Mouse (Mus musculus) midbrain, embryonic 10.5 days (tissue): Measurements from ENCODE around the gene Klrb1c. TPM values are rescaled to one million over a fixed set of nuclear protein-coding genes. Genes with fewer than 3 reads are reported as not detected.
"Not testable (repeated sequence)": the region's sequence is repeated elsewhere in the genome, so short reads cannot be mapped to it uniquely, and the experiment has no call there.

Experiments
- DNase-seq: peaks from one replicate; pipeline ENCODE4 v3.0.0-alpha.2; 2017; ENCODE audit warnings: low spot score
- H3K27ac ChIP-seq: fragments of 300-500 bp; sonication (generic); replicated peaks from 2 replicates; pipeline ENCODE4 v1.5.1; 2016; ENCODE audit warnings: mild to moderate bottlenecking
- H3K27me3 ChIP-seq: fragments of 300-500 bp; sonication (generic); 2 replicates; pipeline ENCODE4 v1.6.1; 2016; ENCODE audit warnings: low read depth, mild to moderate bottlenecking; ENCODE audit not compliant: poor library complexity, severe bottlenecking
- H3K36me3 ChIP-seq: fragments of 300-500 bp; sonication (generic); 2 replicates; pipeline ENCODE4 v1.6.1; 2016; ENCODE audit warnings: mild to moderate bottlenecking, moderate library complexity
- H3K4me1 ChIP-seq: fragments of 300-500 bp; sonication (generic); 2 replicates; pipeline ENCODE4 v1.6.1; 2016
- H3K4me3 ChIP-seq: fragments of 300-500 bp; sonication (generic); 2 replicates; pipeline ENCODE4 v1.5.1; 2016; ENCODE audit warnings: mild to moderate bottlenecking, moderate library complexity
- H3K9me3 ChIP-seq: fragments of 300-500 bp; sonication (generic); replicated peaks from 2 replicates; pipeline ENCODE4 v1.6.1; 2016; ENCODE audit warnings: mild to moderate bottlenecking
- WGBS: fragments of 180-500 bp; shearing (Covaris S2); methylation state at CpG from one replicate; pipeline ENCODE4 v1.1.7; 2016; 5-methylcytosine and 5-hydroxymethylcytosine counted together
- polyA plus RNA-seq: library from polyadenylated mRNA; unstranded; fragments of >200 nt; fragmentation: Nextera tagmentation; extraction: Ambion mirVana; gene quantifications from 2 replicates; pipeline ENCODE4 v1.2.1, GENCODE M21; 2016

The Klrb1c gene
- polyA plus RNA-seq, 1 experiment from 2014 or later, result not detected

GRCm38 (mm10) chr6:128804823-128805640 is 16.0 kb upstream of the Klrb1c start:
- 69% methylated on average over 7 of the region's 7 CpGs for WGBS
- H3K4me3 ChIP-seq, H3K36me3 ChIP-seq: not testable (repeated sequence)

DNA sequence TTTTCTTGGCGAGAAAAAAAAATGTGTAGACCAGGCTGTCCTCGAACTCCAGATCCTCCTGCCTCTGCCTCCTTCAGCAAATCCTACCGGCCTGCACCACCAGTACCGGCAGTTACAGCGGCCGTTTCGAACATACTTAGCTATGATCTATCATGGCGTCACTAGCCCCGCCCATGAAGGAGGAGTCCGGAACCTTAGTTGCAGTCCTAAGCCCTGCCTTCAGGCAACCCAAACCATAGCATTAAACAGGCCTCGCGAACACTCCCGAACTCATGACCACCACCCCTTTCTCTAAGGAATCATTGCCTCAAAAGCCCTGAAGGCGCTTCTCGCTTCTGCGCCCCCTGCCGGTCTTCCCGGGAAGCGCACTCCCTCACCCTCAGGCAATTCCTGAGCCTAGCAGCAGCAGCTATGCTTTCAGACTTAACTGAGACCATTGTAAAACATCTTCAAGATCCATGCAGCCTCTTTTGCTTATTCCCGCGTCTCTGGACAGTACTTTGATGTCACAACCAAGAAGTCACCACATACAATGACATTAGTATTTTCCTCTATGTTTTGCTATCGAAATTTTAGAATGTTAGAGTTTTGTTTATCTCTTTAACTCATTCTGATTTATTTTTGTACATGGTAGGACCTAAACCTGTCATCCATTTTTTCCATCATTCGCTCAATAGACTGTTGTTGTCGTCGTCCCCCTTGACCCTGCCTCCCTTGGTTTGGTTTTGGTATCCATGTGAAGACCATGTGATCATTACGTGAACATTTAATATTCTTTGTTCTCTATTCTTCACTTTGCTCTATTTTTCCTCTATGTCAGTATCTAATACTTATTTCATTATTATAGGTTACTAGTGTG is 14.2 kb upstream of the Klrb1c start:
- 0 out of 2 replicates have a peak overlapping the region, but pooled peaks have one; percentile 9 for H3K27ac ChIP-seq
- H3K4me3 ChIP-seq, result peak overlapping the region; percentile 61
- 10% methylated on average over 26 of the region's 26 CpGs for WGBS
- no peaks in the 10 kb centered on the region for H3K9me3 ChIP-seq
- DNase-seq, result peak; percentile 98
- no peaks in the 10 kb centered on the region for H3K27me3 ChIP-seq
- peaks cover 13% of the 10 kb centered on the region for H3K4me1 ChIP-seq
- no peaks in the 10 kb centered on the region for H3K36me3 ChIP-seq

More at GRCm38 (mm10) chr6:128804823-128805640, 16.0 kb upstream of the Klrb1c start:
- not testable (repeated sequence) for H3K27ac ChIP-seq, H3K27me3 ChIP-seq, H3K4me1 ChIP-seq, H3K9me3 ChIP-seq
- peak; percentile 58 for DNase-seq

GRCm38 (mm10) chr6:128802557-128802956 is 13.5 kb upstream of the Klrb1c start:
- Histone ChIP-seq H3K9me3 (no peaks in the 10 kb centered on the region), H3K27ac (peak overlapping the region; percentile 75), H3K36me3 (no peaks in the 10 kb centered on the region), H3K4me3 (peak overlapping the region; percentile 61), H3K27me3 (no peaks in the 10 kb centered on the region), H3K4me1 (peaks cover 18% of the 10 kb centered on the region)
- 18% methylated on average over 10 of the region's 10 CpGs for WGBS
- DNase-seq, result no peak

DNA sequence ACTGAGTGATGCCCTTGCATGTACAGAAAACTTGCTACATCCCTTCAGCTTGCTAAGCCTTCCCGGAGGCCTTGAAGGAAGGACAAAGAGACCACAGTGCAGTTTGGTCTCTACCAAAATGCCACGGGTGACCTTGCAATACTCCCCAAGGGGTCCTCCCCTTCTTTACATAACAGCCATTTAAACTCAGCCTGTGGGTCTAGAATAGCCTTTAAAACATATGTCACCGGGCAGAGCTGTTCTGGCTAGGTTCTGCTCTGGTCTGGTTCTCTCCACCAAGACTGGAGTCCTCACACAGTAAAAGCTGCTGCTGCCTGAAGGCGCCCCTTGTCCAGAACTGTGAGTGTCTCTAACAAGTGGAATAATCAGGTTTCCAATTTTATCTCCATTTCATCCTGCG is 11.7 kb upstream of the Klrb1c start:
- WGBS, result 79% methylated on average over 5 of the region's 5 CpGs
- H3K27ac ChIP-seq, H3K36me3 ChIP-seq, H3K27me3 ChIP-seq, DNase-seq, H3K9me3 ChIP-seq, H3K4me3 ChIP-seq: not testable (repeated sequence)
- peaks cover 18% of the 10 kb centered on the region for H3K4me1 ChIP-seq

- no peak for DNase-seq
- Histone ChIP-seq H3K9me3 (no peaks in the 10 kb centered on the region), H3K27me3 (no peaks in the 10 kb centered on the region), H3K4me3 (peak overlapping the region; percentile 66), H3K27ac (peak overlapping the region; percentile 85), H3K36me3 (no peaks in the 10 kb centered on the region), H3K4me1 (peaks cover 18% of the 10 kb centered on the region)
- 32% methylated on average over 7 of the region's 7 CpGs for WGBS
Observed at GRCm38 (mm10) chr6:128799896-128800270, 10.9 kb upstream of the Klrb1c start.

DNA sequence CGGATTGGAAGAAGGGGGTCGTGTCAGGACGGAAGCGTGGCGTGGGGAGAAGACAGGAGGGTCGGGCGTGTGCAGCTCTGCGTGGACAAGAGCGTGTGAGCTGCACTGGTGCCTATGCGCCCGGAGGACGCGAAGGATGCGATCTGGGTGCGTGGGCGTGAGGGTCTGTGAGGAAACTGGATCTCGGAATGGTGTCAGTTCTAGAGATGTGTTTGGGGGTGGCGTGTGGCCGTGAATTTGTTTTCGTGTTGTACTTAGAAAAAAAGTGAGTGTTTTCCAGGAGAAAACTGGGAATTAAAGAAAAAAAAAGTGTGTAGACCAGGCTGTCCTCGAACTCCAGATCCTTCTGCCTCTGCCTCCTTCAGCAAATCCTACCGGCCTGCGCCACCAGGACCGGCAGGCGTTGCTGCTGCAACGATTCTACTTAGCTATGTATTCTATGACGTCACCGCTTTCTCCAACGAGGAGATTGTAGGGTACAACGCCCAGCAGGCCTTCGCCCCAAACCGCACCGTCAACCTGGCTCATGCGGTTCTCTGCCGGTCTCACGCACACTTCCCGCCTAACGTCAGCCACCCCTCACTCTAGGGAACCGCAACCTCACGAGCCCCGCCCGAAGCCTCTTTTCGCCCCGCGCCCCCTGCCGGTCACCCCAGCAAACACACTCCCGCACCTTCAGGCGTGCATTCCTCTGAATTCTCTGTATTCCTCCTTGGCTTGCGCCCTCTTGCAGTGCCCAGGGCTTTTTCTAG is 10.3 kb upstream of the Klrb1c start:
- under 1% methylated on average over 49 of the region's 49 CpGs for WGBS
- Histone ChIP-seq H3K4me1 (peaks cover 18% of the 10 kb centered on the region), H3K27ac (peak overlapping the region; percentile 85), H3K4me3 (peak overlapping the region; percentile 66)
- peak; percentile 90 for DNase-seq
- H3K9me3 ChIP-seq, H3K27me3 ChIP-seq, H3K36me3 ChIP-seq: not testable (repeated sequence)

- peaks cover 18% of the 10 kb centered on the region for H3K4me1 ChIP-seq
- H3K4me3 ChIP-seq, result peak overlapping the region; percentile 66
- H3K36me3 ChIP-seq, H3K27me3 ChIP-seq, H3K9me3 ChIP-seq: not testable (repeated sequence)
- DNase-seq, result peak; percentile 86
- WGBS, result under 1% methylated on average over 20 of the region's 20 CpGs
- peak overlapping the region; percentile 85 for H3K27ac ChIP-seq
Observed at GRCm38 (mm10) chr6:128798772-128799143, 9.7 kb upstream of the Klrb1c start.

DNA sequence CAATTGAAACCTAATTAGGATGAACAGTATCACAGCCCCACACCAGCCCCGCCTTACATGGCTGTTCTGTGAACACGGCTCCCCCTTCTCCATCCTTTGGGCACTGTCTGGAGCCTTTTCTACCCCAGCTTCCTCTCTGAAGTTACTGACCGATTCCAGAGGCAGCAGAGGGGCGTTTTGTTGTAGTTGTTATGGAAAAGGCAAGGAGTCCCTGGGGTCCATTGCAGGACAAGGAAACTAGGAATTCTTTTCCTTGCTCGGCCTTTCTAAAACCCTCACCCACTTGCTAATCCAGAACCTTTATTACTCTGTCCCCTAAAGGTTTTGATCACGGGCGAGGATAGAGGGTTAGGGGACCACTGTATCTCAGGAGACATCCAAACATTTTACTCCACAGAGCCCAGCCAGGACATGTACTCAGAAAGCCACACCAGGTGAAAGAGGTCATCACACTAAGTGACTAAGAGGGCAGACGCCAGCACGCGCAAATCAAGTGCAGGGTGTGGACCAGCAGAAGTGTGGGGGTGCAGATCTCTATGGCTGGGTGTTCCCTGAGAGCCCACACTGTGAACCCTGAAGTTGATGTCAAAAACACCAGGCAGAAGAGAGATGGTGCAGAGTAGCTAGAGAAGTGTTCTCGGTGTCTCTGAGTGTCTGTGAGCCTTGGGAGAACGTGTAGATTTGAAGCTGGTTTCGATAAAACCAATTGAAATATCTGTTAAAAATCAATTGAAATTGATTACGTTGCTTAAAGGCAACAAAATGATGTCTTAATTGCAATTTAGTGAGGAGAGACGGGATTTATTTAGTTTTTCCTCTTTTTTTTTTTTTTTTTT is 9.1 kb upstream of the Klrb1c start:
- no peaks in the 10 kb centered on the region for H3K36me3 ChIP-seq
- DNase-seq, result peak; percentile 45
- peaks cover 15% of the 10 kb centered on the region for H3K4me1 ChIP-seq
- 18% methylated on average over 15 of the region's 15 CpGs for WGBS
- H3K27ac ChIP-seq, result peak overlapping the region; percentile 57
- no peaks in the 10 kb centered on the region for H3K27me3 ChIP-seq
- no peaks in the 10 kb centered on the region for H3K9me3 ChIP-seq
- H3K4me3 ChIP-seq, result peak overlapping the region; percentile 66

- Histone ChIP-seq H3K36me3 (no peaks in the 10 kb centered on the region), H3K27ac (no peak overlapping the region), H3K4me1 (peaks cover 12% of the 10 kb centered on the region), H3K4me3 (peak overlapping the region; percentile 66), H3K9me3 (no peaks in the 10 kb centered on the region), H3K27me3 (no peaks in the 10 kb centered on the region)
- 81% methylated on average over 12 of the region's 12 CpGs for WGBS
- DNase-seq, result no peak
Observed at GRCm38 (mm10) chr6:128797185-128797905, 8.3 kb upstream of the Klrb1c start.

DNA sequence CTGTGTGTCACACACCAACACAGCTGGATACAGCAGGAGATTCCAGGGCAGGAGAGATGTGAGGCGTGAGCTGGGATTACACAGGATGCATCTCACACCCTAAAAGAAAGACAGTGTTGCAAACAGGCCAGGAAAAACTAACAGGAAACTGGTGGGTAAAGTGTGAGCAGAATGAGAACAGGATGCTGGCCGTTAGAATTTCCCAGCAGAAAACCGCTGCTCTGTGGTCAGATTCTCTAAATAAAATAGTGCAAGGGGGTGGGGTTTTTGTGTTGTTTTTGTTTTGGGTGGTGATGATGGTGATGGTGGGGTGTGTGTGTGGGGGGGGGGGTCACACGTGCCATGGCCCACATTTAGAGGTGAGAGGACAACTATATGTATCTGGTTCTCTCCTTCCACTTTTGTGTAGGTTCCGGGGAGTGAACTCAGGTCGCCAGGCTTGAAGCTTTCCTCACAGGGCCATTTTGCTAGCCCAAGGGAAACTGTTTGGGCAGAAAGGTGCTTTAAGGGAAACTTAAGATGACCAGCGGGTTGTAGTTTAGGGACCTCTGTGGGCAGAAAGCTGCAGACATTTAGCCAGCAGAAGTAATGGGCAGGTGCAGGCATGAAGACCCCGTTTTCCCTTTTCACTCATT is 7.4 kb upstream of the Klrb1c start:
- Histone ChIP-seq H3K27me3 (no peaks in the 10 kb centered on the region), H3K9me3 (no peaks in the 10 kb centered on the region), H3K36me3 (no peaks in the 10 kb centered on the region), H3K4me3 (no peak overlapping the region), H3K4me1 (peaks cover 10% of the 10 kb centered on the region), H3K27ac (no peak overlapping the region)
- WGBS, result 75% methylated on average over 8 of the region's 8 CpGs
- DNase-seq, result no peak

GRCm38 (mm10) chr6:128793734-128794133 is 4.7 kb upstream of the Klrb1c start:
- no peaks in the 10 kb centered on the region for H3K9me3 ChIP-seq
- H3K27me3 ChIP-seq, result no peaks in the 10 kb centered on the region
- no peak overlapping the region for H3K4me3 ChIP-seq
- 66% methylated on average over 6 of the region's 6 CpGs for WGBS
- no peaks in the 10 kb centered on the region for H3K36me3 ChIP-seq
- H3K4me1 ChIP-seq, result peaks cover 7% of the 10 kb centered on the region
- H3K27ac ChIP-seq, result no peak overlapping the region
- no peak for DNase-seq
